Mouse (Mus musculus) G1E (cell line): ENCODE results near the gene Dhx35.

ENCODE experiments used
- CTCF ChIP-seq: IDR thresholded peaks from 2 replicates; pipeline ENCODE4 v1.5.1; 2012; ENCODE audit warnings: low read depth, low read length, inconsistent platforms, mixed read lengths
- GATA2 ChIP-seq: IDR thresholded peaks from 2 replicates; pipeline ENCODE4 v1.6.1; 2012; ENCODE audit warnings: low read depth, low read length, inconsistent platforms, borderline replicate concordance
- POLR2AphosphoS5 ChIP-seq: IDR thresholded peaks from 2 replicates; pipeline ENCODE4 v1.6.1; 2012; ENCODE audit warnings: low read depth, low read length, inconsistent platforms; ENCODE audit not compliant: insufficient replicate concordance

- no peak for TF ChIP-seq GATA2
- TF ChIP-seq CTCF = no peak
- no peak for TF ChIP-seq POLR2AphosphoS5
Observed at GRCm38 (mm10) chr2:158749366-158749765, 45.2 kb upstream of the Dhx35 start.
